Comparison of ENCODE assay signal across 1 mouse cellular context in genomic region chr9:106519909-106520308, GRCm38 (mm10).
TF ChIP-seq lines count a peak whose summit lies in the region.

No protein-coding gene starts in this region.

TF ChIP-seq in MEL, 35 proteins besides CTCF, POLR2A, EP300 and RAD21:
- TF ChIP-seq RCOR1 (IDR thresholded peaks at IDR 0.05; ENCODE audit: low read depth, low read length) (no peak), GATA1 (IDR thresholded peaks at IDR 0.05; ENCODE audit: low read depth, low read length) (peak; percentile 43), TAL1 (IDR thresholded peaks at IDR 0.05; ENCODE audit: low read length) (peak; percentile 16; the same call in 1 of the 2 replicates), MAX (IDR thresholded peaks at IDR 0.05; ENCODE audit: low read length) (0 out of 2 replicates have a peak, but pooled peaks have one; percentile 22), CHD2 (IDR thresholded peaks at IDR 0.05; ENCODE audit: low read length) (no peak), ELF1 (IDR thresholded peaks at IDR 0.05; ENCODE audit: low read depth, low read length) (peak; percentile 51; the same call in 1 of the 2 replicates), ZKSCAN1 (IDR thresholded peaks at IDR 0.05; ENCODE audit: low read depth, low read length) (no peak), TCF12 (IDR thresholded peaks at IDR 0.05; ENCODE audit: low read depth, low read length) (no peak)
